Mouse (Mus musculus): Measurements from ENCODE around the gene Hist1h3b.

DNA sequence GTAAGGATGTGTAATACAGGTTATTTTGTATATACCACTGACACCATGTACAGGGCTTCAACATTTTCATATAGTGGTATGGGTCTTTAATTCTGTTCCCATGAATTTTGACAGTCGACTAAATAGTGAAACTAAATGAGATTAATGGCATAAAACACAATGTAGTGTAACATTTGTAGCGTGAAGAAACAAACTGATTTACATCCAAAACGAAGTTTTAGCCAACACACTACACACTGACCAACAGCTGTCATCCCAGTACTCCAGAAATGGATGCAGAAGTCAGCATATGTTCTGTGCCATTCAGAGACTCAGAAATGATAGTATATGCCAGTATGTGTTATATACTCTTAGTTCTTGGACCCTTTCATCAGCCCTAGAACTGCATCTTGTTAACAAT lies 5.9 kb downstream of the Hist1h3b start:
- TF ChIP-seq POLR2A (IDR thresholded peaks at IDR 0.05; ENCODE audit: low read depth, low read length) (0 out of 2 replicates have a peak, but pooled peaks have one; percentile 28), CTCF (IDR thresholded peaks at IDR 0.05; ENCODE audit: borderline replicate concordance, insufficient read depth, low read length) (no peak)

Data from embryonic fibroblast, embryonic 13.5 days (primary cell).